Mouse (Mus musculus): ENCODE data around the gene Lcorl. TPM values are rescaled to one million over a fixed set of nuclear protein-coding genes. Genes with fewer than 3 reads are reported as not detected.
A peak's percentile ranks its signal among the peaks of the same experiment; 100 is the strongest.

The Lcorl gene
- polyA plus RNA-seq, 1 experiment from 2014 or later: 51.2 TPM

DNA sequence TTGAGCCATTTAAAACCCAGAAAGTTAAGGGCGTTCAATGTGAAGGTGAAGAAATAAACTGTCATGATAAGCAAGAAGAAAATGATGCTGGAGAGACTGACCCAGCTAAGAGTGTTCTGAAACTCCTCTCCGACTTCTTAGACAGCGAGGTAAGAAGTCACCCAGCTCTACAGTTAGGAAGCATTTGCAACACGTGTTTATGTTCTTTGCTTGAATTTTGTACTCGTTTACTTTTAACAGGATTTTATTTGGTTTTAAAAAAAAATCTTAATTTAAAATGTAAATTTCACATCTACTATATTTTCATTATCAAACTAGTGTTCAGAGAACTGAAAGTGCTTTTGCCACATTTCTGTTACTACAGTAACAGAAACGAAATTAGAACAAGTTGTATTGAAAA is 165.7 kb downstream of the Lcorl start:
- Histone ChIP-seq H3K4me1 (no peaks in the 10 kb centered on the region), H3K27me3 (no peaks in the 10 kb centered on the region), H3K9ac (no peak overlapping the region), H3K4me3 (no peak overlapping the region), H3K4me2 (no peak overlapping the region), H3K9me3 (replicated peaks) (no peaks in the 10 kb centered on the region), H3K36me3 (ENCODE audit: poor library complexity, severe bottlenecking) (peaks cover 10% of the 10 kb centered on the region), H3K27ac (no peak overlapping the region)
- WGBS: 90% methylated on average over 6 of the region's 6 CpGs
- no peak for ATAC-seq

GRCm38 (mm10) chr5:45690802-45691201 is 166.6 kb downstream of the Lcorl start:
- Histone ChIP-seq H3K4me3 (no peak overlapping the region), H3K9me3 (replicated peaks) (no peaks in the 10 kb centered on the region), H3K4me2 (no peak overlapping the region), H3K9ac (no peak overlapping the region), H3K36me3 (ENCODE audit: poor library complexity, severe bottlenecking) (peaks cover 12% of the 10 kb centered on the region), H3K4me1 (no peaks in the 10 kb centered on the region), H3K27me3 (no peaks in the 10 kb centered on the region), H3K27ac (no peak overlapping the region)
- WGBS: 72% methylated on average over 2 of the region's 2 CpGs
- ATAC-seq: no peak

- WGBS: 89% methylated on average over 4 of the region's 4 CpGs
- Histone ChIP-seq H3K4me3 (no peak overlapping the region), H3K4me1 (no peaks in the 10 kb centered on the region), H3K9me3 (replicated peaks) (no peaks in the 10 kb centered on the region), H3K27me3 (no peaks in the 10 kb centered on the region), H3K36me3 (ENCODE audit: poor library complexity, severe bottlenecking) (peaks cover 19% of the 10 kb centered on the region), H3K4me2 (no peak overlapping the region), H3K27ac (no peak overlapping the region), H3K9ac (no peak overlapping the region)
- ATAC-seq: no peak
These were observed 168.3 kb downstream of the Lcorl start for GRCm38 (mm10) chr5:45689152-45689551.

- Histone ChIP-seq H3K4me1 (no peaks in the 10 kb centered on the region), H3K9me3 (replicated peaks) (no peaks in the 10 kb centered on the region), H3K4me2 (no peak overlapping the region), H3K36me3 (ENCODE audit: poor library complexity, severe bottlenecking) (peaks cover 29% of the 10 kb centered on the region), H3K9ac (no peak overlapping the region), H3K27ac (no peak overlapping the region), H3K27me3 (no peaks in the 10 kb centered on the region), H3K4me3 (no peak overlapping the region)
- 95% methylated on average over 3 of the region's 3 CpGs for WGBS
- ATAC-seq: no peak
These were observed 171.2 kb downstream of the Lcorl start for GRCm38 (mm10) chr5:45686223-45686622.

DNA sequence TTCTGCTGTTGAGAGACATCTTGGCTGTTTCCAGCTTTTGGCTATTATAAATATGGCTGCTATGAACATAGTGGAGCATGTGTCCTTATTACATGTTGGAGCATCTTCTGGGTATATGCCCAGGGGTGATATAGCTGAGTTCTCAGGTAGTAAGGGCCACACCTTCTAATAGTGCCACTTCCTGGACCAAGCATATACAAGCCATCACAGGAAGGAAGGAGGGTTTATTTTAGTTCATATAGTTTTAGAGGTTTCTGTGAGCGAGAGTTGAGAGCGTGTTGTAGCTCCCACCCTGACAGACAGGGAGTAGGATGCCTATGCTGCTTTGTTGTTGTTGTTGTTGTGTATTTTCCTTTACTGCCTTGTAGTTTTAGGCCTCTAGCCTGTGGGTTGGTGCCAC is 172.2 kb downstream of the Lcorl start:
- H3K4me3 ChIP-seq: no peak overlapping the region
- no peaks in the 10 kb centered on the region for H3K27me3 ChIP-seq
- H3K4me1 ChIP-seq: no peaks in the 10 kb centered on the region
- 90% methylated on average over 2 of the region's 2 CpGs for WGBS
- H3K9me3 ChIP-seq (replicated peaks): no peaks in the 10 kb centered on the region
- H3K27ac ChIP-seq: no peak overlapping the region
- peaks cover 34% of the 10 kb centered on the region for H3K36me3 ChIP-seq (ENCODE audit: poor library complexity, severe bottlenecking)
- no peak overlapping the region for H3K4me2 ChIP-seq
- no peak for ATAC-seq
- no peak overlapping the region for H3K9ac ChIP-seq

DNA sequence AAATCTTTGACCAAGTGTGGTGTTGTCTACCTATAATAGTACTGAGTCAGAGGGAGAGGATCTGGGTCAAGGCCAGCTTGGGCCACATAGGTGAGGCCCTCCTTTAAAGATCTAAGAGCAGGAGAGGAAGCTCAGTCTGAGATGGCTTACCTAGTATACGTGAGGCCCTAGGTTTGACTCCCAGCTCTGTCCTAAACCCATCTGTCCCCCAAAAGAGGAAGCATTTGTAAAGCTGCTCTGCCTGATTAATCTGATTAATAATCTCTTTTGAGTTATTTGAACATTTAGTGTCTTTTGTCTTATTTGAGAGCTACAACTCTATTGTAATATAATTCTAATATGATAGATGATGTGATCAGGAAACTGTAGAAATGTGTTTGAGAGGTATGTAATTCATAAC is 174.0 kb downstream of the Lcorl start:
- no peak overlapping the region for H3K4me3 ChIP-seq
- no peaks in the 10 kb centered on the region for H3K9me3 ChIP-seq (replicated peaks)
- H3K9ac ChIP-seq: no peak overlapping the region
- no peak overlapping the region for H3K27ac ChIP-seq
- no peak overlapping the region for H3K4me2 ChIP-seq
- H3K36me3 ChIP-seq (ENCODE audit: poor library complexity, severe bottlenecking): peaks cover 31% of the 10 kb centered on the region
- no peaks in the 10 kb centered on the region for H3K27me3 ChIP-seq
- ATAC-seq: no peak
- 100% methylated on average over 1 of the region's 1 CpGs for WGBS
- no peaks in the 10 kb centered on the region for H3K4me1 ChIP-seq

DNA sequence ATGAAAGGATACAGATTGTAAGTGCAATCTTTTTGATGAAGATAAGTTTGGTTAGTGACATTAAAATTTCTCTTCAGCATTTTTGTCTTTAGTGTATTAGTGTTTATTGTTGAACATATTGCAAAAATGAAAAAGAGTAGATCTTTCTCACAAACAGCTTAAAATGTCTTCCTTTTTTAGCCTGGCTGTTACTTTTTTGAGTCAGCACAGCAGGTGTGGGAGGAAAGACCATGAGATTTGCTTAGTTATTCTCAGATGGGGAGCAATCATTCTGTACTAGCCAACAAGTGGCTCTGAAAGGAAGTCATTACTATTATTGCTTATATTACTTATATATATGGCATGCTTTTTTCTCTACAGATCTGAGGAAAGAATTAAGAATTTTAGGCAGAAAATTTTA is 177.5 kb downstream of the Lcorl start:
- ATAC-seq: no peak
- Histone ChIP-seq H3K27ac (no peak overlapping the region), H3K4me3 (no peak overlapping the region), H3K9me3 (replicated peaks) (no peaks in the 10 kb centered on the region), H3K4me2 (no peak overlapping the region), H3K4me1 (no peaks in the 10 kb centered on the region), H3K27me3 (no peaks in the 10 kb centered on the region), H3K9ac (no peak overlapping the region), H3K36me3 (ENCODE audit: poor library complexity, severe bottlenecking) (peaks cover 38% of the 10 kb centered on the region)

DNA sequence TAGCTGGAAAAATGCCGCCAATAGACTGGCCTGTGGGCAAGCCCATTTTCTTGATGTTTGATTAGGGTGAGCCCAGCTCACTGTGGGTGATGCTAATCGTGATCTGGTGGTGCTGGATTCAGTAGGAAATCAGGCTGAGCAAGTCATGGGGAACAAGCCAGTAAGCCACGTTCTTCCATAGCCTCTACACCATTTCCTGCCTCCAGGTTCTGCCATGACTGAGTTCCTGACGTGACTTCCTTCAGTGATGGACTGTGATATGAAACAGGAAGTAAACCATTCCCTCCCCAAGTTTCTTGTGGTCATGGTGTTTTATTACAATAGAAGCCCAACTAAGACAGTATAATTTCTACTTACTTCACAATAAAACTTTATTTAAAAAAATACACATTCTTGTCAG is 179.8 kb downstream of the Lcorl start:
- no peak for ATAC-seq
- WGBS: 89% methylated on average over 4 of the region's 4 CpGs
- 0 out of 2 replicates have a peak, but pooled peaks cover under 1% of the 10 kb centered on the region for H3K4me1 ChIP-seq
- no peak overlapping the region for H3K9ac ChIP-seq
- no peak overlapping the region for H3K27ac ChIP-seq
- no peaks in the 10 kb centered on the region for H3K27me3 ChIP-seq
- H3K9me3 ChIP-seq (replicated peaks): no peaks in the 10 kb centered on the region
- no peak overlapping the region for H3K4me3 ChIP-seq
- H3K4me2 ChIP-seq: no peak overlapping the region
- peaks cover 29% of the 10 kb centered on the region for H3K36me3 ChIP-seq (ENCODE audit: poor library complexity, severe bottlenecking)

DNA sequence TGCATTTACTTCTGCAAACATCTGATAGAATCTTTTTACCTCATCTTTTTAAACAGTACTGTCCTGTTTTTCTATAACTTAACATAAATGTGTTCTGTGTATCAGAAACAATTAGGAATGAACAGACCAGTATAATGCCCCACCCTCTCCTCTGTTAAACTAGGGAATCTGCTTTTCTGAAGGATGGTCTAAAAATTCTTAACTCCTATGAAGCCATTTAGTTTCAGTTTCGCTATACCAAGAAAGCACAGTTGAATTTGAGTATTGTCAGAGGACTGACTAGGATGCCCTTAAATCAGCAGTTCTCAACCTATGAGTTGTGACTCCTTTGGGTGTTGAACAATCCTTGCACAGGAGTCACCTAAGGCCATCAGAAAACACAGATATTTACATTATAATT is 182.4 kb downstream of the Lcorl start:
- no peak for ATAC-seq
- WGBS: 93% methylated on average over 1 of the region's 1 CpGs
- H3K36me3 ChIP-seq (ENCODE audit: poor library complexity, severe bottlenecking): peaks cover 21% of the 10 kb centered on the region; the same call in 1 of the 2 replicates

GRCm38 (mm10) chr5:45670894-45671494 is 186.4 kb downstream of the Lcorl start:
- peaks cover 8% of the 10 kb centered on the region; the same call in 1 of the 2 replicates for H3K36me3 ChIP-seq (ENCODE audit: poor library complexity, severe bottlenecking)
- peak overlapping the region; percentile 84 for H3K4me3 ChIP-seq
- peak overlapping the region; percentile 88 for H3K4me2 ChIP-seq
- no peak for ATAC-seq
- H3K9me3 ChIP-seq (replicated peaks): no peaks in the 10 kb centered on the region
- WGBS: 51% methylated on average over 5 of the region's 5 CpGs
- H3K9ac ChIP-seq: peak overlapping the region; percentile 82
- peaks cover 21% of the 10 kb centered on the region for H3K4me1 ChIP-seq
- no peaks in the 10 kb centered on the region for H3K27me3 ChIP-seq
- H3K27ac ChIP-seq: no peak overlapping the region

More for the DNA sequence above, 182.4 kb downstream of the Lcorl start:
- Histone ChIP-seq H3K9ac (no peak overlapping the region), H3K4me2 (no peak overlapping the region), H3K9me3 (replicated peaks) (no peaks in the 10 kb centered on the region), H3K4me1 (peaks cover 15% of the 10 kb centered on the region), H3K27me3 (no peaks in the 10 kb centered on the region), H3K4me3 (no peak overlapping the region), H3K27ac (no peak overlapping the region)

DNA sequence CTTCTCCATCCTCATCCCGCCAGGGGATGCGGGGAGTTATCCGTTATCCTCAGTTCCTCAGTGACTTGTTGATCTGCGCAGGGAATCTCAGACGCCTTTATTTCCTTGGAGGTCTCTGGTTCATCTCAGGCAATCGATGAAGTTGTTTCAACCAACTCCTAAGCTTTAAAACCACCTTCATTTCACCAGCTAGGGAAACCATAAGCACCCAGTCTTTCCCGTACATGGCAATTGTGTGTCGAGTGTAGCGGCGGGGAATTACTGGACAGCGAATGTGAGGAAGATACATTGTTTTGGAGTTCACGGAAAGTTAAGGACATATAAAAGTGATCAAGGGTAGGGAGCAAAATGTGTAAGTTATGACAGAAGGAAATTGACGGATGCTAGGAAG is 187.1 kb downstream of the Lcorl start:
- Histone ChIP-seq H3K4me1 (peaks cover 21% of the 10 kb centered on the region), H3K27ac (peak overlapping the region; percentile 83), H3K27me3 (no peaks in the 10 kb centered on the region), H3K4me2 (peak overlapping the region; percentile 88), H3K9me3 (replicated peaks) (no peaks in the 10 kb centered on the region), H3K9ac (peak overlapping the region; percentile 82), H3K4me3 (peak overlapping the region; percentile 84), H3K36me3 (ENCODE audit: poor library complexity, severe bottlenecking) (peaks cover 7% of the 10 kb centered on the region; the same call in 1 of the 2 replicates)
- WGBS: under 1% methylated on average over 13 of the region's 13 CpGs
- ATAC-seq: no peak

DNA sequence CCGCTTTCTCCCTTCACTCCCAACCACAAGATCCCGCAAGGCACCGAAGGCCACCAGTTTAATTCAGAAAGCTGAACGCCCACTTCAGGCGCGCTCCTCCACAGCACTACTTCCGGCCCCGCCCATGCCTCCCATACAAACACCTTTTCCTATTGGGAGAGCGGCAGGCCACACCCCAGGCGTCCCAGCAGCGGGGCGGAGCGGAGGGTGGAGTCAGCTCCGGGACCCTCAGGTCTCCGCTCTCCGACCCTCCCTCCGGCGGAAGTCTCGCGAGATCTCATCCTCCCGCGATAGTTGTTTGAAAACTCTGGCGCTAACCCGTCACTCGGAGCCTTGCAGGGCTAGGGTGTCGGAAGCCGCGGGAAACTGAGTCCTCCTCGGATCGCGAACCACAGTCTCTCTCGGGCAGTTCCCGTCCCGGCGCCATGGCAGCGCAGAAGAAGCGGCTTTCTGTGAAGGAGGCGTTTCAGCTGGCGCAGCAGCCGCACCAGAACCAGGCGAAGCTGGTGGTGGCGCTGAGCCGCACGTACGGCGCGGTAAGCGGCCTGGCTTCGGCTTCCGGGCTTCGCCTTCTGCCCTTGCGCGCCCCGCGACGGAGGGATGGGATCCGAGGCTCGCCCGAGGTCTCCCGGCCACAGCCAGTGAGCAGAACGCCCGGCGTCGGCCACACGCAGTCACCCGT is 187.7 kb downstream of the Lcorl start, which contains the start of gene Ncapg:
TSS of gene Ncapg (plus strand) at position 322 of the 682 bp plus-strand sequence.
- WGBS: under 1% methylated on average over 60 of the region's 66 CpGs
- Histone ChIP-seq H3K4me3 (peak within 1 kb of the TSS; percentile 84), H3K27me3 (no peaks in the 10 kb centered on the region)

More for the DNA sequence above, 187.7 kb downstream of the Lcorl start, which contains the start of gene Ncapg:
- ATAC-seq: peak; percentile 100
- H3K27ac ChIP-seq: peak within 1 kb of the TSS; percentile 83
- H3K4me2 ChIP-seq: peak within 1 kb of the TSS; percentile 88
- H3K36me3 ChIP-seq (ENCODE audit: poor library complexity, severe bottlenecking): peaks cover 2% of the 10 kb centered on the region; the same call in 1 of the 2 replicates
- peak within 1 kb of the TSS; percentile 82 for H3K9ac ChIP-seq
- peaks cover 21% of the 10 kb centered on the region for H3K4me1 ChIP-seq
- H3K9me3 ChIP-seq (replicated peaks): no peaks in the 10 kb centered on the region

All from forebrain, embryonic 13.5 days (tissue).